Mouse (Mus musculus) thymus, postnatal 36 days (tissue): ENCODE results near the gene Ptpn11.
"Not testable (repeated sequence)": the region's sequence is repeated elsewhere in the genome, so short reads cannot be mapped to it uniquely, and the experiment has no call there.

Experiments
- DNase-seq, 2 experiments: peaks; one replicate each; pipeline ENCODE4 v3.0.0; 2022; ENCODE audit warnings: mixed read lengths in 2 of 2

Gene Ptpn11

GRCm38 (mm10) chr5:121214707-121215106, 23.5 kb upstream of the Ptpn11 start:
- no peak for DNase-seq

- DNase-seq: no peak
These were observed 20.9 kb upstream of the Ptpn11 start for GRCm38 (mm10) chr5:121212108-121212507.

GRCm38 (mm10) chr5:121210601-121210924, 19.4 kb upstream of the Ptpn11 start:
- DNase-seq: no peak

GRCm38 (mm10) chr5:121209755-121210600, 18.8 kb upstream of the Ptpn11 start:
- DNase-seq: no peak

- no peak for DNase-seq
These were observed 15.8 kb upstream of the Ptpn11 start for GRCm38 (mm10) chr5:121206984-121207383.

- DNase-seq: no peak
These were observed 15.3 kb upstream of the Ptpn11 start for GRCm38 (mm10) chr5:121206540-121206939.

GRCm38 (mm10) chr5:121205537-121206130, 14.4 kb upstream of the Ptpn11 start:
- DNase-seq: not testable (repeated sequence)

GRCm38 (mm10) chr5:121204132-121205089, 13.2 kb upstream of the Ptpn11 start, which contains the start of gene Rpl6:
Gene Rpl6 (plus strand): TSS chr5:121204481.
- DNase-seq: peak; percentile 69 to 76

- DNase-seq: no peak
These were observed 11.3 kb upstream of the Ptpn11 start for GRCm38 (mm10) chr5:121202467-121202866.

GRCm38 (mm10) chr5:121201739-121202138, 10.5 kb upstream of the Ptpn11 start:
- no peak for DNase-seq

- DNase-seq: no peak
These were observed 7.2 kb upstream of the Ptpn11 start for GRCm38 (mm10) chr5:121198376-121198775.

- no peak for DNase-seq
These were observed 6.1 kb upstream of the Ptpn11 start for GRCm38 (mm10) chr5:121197337-121197736.

GRCm38 (mm10) chr5:121196764-121197163, 5.6 kb upstream of the Ptpn11 start:
- DNase-seq: no peak

- DNase-seq: no peak
These were observed 3.0 kb upstream of the Ptpn11 start for GRCm38 (mm10) chr5:121194173-121194572.

GRCm38 (mm10) chr5:121191584-121191906, 348 bp upstream of the Ptpn11 start:
- DNase-seq: no peak

- no peak for DNase-seq
These were observed 874 bp downstream of the Ptpn11 start for GRCm38 (mm10) chr5:121190210-121190835.

GRCm38 (mm10) chr5:121189182-121189581, 2.0 kb downstream of the Ptpn11 start:
- no peak for DNase-seq

- no peak for DNase-seq
These were observed 2.9 kb downstream of the Ptpn11 start for GRCm38 (mm10) chr5:121188265-121188664.

- DNase-seq: no peak
These were observed 3.6 kb downstream of the Ptpn11 start for GRCm38 (mm10) chr5:121187580-121188001.

- DNase-seq: peak in 1 of 2 experiments; percentile 16
These were observed 6.1 kb downstream of the Ptpn11 start for GRCm38 (mm10) chr5:121184945-121185551.

- no peak for DNase-seq
These were observed 6.8 kb downstream of the Ptpn11 start for GRCm38 (mm10) chr5:121184375-121184774.

GRCm38 (mm10) chr5:121183269-121183668, 7.9 kb downstream of the Ptpn11 start:
- no peak for DNase-seq
